Mouse (Mus musculus) heart, embryonic 13.5 days (tissue): ENCODE measurements around the gene Zfp292. TPM values are rescaled to one million over a fixed set of nuclear protein-coding genes. Genes with fewer than 3 reads are reported as not detected.

Experiments
- ATAC-seq: fragments of 200-750 bp; cut with Nextera tagmentation; 2 replicates; pipeline ENCODE4 v1.8.0; 2017; ENCODE audit warnings: moderate TSS enrichment; ENCODE audit not compliant: insufficient number of reproducible peaks, low FRiP score, low TSS enrichment; ENCODE audit errors: extremely low read depth
- H3K27ac ChIP-seq: fragments of 300-500 bp; sonication (generic); replicated peaks from 2 replicates; pipeline ENCODE4 v1.5.1; 2015; ENCODE audit warnings: moderate library complexity, mild to moderate bottlenecking, inconsistent platforms
- H3K27me3 ChIP-seq: fragments of 300-500 bp; sonication (generic); replicated peaks from 2 replicates; pipeline ENCODE4 v1.6.1; 2015; ENCODE audit warnings: mild to moderate bottlenecking, inconsistent platforms
- H3K36me3 ChIP-seq: fragments of 300-500 bp; sonication (generic); 2 replicates; pipeline ENCODE4 v1.6.1; 2015; ENCODE audit warnings: mild to moderate bottlenecking, inconsistent platforms
- H3K4me1 ChIP-seq: fragments of 300-500 bp; sonication (generic); 2 replicates; pipeline ENCODE4 v1.6.1; 2015; ENCODE audit warnings: inconsistent platforms
- H3K4me2 ChIP-seq: fragments of 300-500 bp; sonication (generic); 2 replicates; pipeline ENCODE4 v1.6.1; 2015; ENCODE audit warnings: inconsistent platforms, mild to moderate bottlenecking, moderate library complexity
- H3K4me3 ChIP-seq: fragments of 300-500 bp; sonication (generic); 2 replicates; pipeline ENCODE4 v1.5.1; 2015; ENCODE audit warnings: moderate library complexity, mild to moderate bottlenecking, inconsistent platforms
- H3K9ac ChIP-seq: fragments of 300-500 bp; sonication (generic); 2 replicates; pipeline ENCODE4 v1.6.1; 2015; ENCODE audit warnings: inconsistent platforms, mild to moderate bottlenecking, moderate library complexity
- H3K9me3 ChIP-seq: fragments of 300-500 bp; sonication (generic); 2 replicates; pipeline ENCODE4 v1.6.1; 2016; ENCODE audit warnings: inconsistent platforms
- WGBS: fragments of 180-500 bp; shearing (Covaris S2); methylation state at CpG from one replicate; pipeline ENCODE4 v1.1.7; 2015; ENCODE audit warnings: mixed read lengths; 5-methylcytosine and 5-hydroxymethylcytosine counted together
- polyA plus RNA-seq: library from polyadenylated mRNA; unstranded; fragments of >200 nt; fragmentation: Nextera tagmentation; extraction: Ambion mirVana; gene quantifications from 2 replicates; pipeline ENCODE4 v1.2.1, GENCODE M21; 2015

Zfp292 gene
- polyA plus RNA-seq, 1 experiment from 2014 or later = 11.3 TPM

DNA sequence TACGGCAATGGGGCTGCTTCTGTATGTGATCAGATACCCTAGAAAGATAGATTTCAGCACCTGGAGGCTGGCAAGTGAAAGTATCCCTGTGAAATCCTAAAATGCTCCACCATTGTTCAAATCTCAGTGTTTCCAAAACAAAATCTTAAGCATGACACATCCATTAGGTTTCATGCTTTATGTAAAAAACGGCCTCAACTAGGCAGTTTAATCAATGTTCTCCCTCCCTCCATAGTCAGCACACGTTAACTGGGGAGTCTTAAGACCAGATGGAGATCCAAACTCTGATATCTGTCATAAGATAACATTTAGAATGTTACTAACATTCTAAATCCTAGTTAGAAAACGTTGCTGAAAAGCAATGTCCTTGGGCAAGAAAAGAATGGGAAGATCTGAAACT, 909 bp downstream of the Zfp292 start:
- peak overlapping the region; percentile 98 for H3K4me3 ChIP-seq
- peak overlapping the region; percentile 99 for H3K9ac ChIP-seq
- 12% methylated on average over 4 of the region's 4 CpGs for WGBS
- H3K4me2 ChIP-seq = peak overlapping the region; percentile 88
- H3K36me3 ChIP-seq = peaks cover 22% of the 10 kb centered on the region
- no peaks in the 10 kb centered on the region for H3K9me3 ChIP-seq
- peaks cover 38% of the 10 kb centered on the region for H3K4me1 ChIP-seq
- peak overlapping the region; percentile 99 for H3K27ac ChIP-seq
- H3K27me3 ChIP-seq = no peaks in the 10 kb centered on the region
- ATAC-seq = no peak

DNA sequence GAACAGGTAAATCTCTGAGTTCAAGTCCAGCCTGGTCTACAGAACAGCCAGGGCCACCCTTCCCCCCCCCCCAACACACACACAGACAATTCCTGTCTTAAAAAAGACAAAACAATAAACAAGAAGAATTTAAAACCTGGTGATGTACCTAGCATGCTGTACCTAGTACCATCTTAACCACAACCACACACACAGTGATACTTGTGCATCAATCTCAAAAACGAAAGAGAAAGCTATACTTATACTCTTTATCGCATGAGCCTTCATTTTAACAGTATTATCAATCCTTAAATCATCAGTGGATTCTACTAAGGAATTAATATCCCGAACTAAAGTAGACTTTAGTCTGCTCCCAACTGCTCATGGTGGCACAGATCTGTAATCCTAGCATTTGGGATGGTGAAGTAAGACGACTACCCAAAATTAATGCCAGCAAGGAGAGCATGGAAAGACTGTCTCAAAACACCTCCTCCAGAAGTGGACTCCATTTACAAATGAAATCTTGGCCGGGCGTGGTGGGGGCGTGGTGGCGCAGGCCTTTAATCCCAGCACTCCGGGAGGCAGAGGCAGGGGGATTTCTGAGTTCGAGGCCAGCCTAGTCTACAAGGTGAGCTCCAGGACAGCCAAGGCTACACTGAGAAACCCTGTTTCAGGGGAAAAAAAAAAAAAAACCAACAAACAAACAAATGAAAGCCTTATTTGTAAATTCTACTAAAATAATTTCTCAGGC, 1.7 kb downstream of the Zfp292 start:
- WGBS = 85% methylated on average over 10 of the region's 10 CpGs
- Histone ChIP-seq H3K9ac (peak overlapping the region; percentile 99), H3K9me3 (no peaks in the 10 kb centered on the region), H3K36me3 (peaks cover 28% of the 10 kb centered on the region), H3K27ac (no peak overlapping the region; the same call in 1 of the 2 replicates), H3K4me1 (peaks cover 34% of the 10 kb centered on the region), H3K4me2 (peak overlapping the region; percentile 88), H3K27me3 (no peaks in the 10 kb centered on the region), H3K4me3 (peak overlapping the region; percentile 98)
- no peak for ATAC-seq

DNA sequence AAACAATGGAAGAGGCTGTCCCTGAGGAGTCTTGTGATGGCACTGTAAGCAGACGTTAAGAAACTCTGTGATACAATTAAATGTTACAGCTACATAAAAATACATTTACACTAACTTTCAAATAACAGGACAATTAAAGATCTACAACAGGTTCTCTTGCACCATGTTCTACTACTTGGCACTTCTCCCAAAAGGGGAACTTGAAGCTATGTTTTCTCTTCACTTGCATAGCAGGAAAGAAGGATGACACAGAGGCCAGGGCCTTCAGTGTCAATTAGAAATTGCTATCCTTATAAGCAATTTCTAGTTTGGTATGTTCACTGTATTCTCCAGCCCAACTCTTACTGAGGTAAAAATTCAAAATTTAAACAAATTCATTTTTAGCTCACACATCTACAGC, 8.5 kb downstream of the Zfp292 start:
- Histone ChIP-seq H3K4me2 (no peak overlapping the region), H3K9me3 (no peaks in the 10 kb centered on the region), H3K36me3 (peaks cover 23% of the 10 kb centered on the region), H3K9ac (no peak overlapping the region), H3K27me3 (no peaks in the 10 kb centered on the region), H3K4me1 (peaks cover 27% of the 10 kb centered on the region), H3K27ac (no peak overlapping the region), H3K4me3 (no peak overlapping the region)
- WGBS = 79% methylated on average over 1 of the region's 1 CpGs
- ATAC-seq = no peak

DNA sequence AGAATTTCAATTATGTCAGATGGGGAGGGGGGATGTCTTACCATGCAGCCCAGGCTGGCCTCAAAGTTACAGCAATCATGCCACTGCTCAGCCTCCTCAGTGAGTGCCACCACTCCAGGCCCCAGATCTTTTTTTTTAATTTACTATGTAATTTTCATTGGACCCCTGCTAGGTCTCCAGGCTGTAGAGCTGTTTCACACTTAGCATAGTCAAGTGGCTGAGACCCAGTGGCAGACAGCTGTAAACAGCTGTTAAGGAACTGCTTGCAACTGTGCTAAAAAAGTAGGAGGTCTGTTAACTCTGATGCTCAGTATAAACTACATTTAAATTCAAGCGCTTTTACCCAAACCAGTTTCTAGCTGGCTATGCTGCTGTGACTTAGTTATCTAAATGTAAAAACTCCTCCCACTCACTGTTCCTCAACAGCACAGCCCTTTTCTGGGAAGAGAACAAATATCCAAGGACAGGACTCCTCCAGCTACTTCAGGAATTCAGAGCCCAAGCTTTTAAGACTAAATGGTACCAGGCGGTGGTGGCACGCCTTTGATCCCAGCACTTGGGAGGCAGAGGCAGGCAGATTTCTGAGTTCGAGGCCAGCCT, 9.8 kb downstream of the Zfp292 start:
- no peaks in the 10 kb centered on the region for H3K9me3 ChIP-seq
- no peak overlapping the region for H3K4me2 ChIP-seq
- H3K27ac ChIP-seq = no peak overlapping the region
- WGBS = 81% methylated on average over 4 of the region's 4 CpGs
- H3K4me3 ChIP-seq = no peak overlapping the region
- no peaks in the 10 kb centered on the region for H3K27me3 ChIP-seq
- H3K9ac ChIP-seq = no peak overlapping the region
- peaks cover 37% of the 10 kb centered on the region for H3K4me1 ChIP-seq
- ATAC-seq = no peak
- peaks cover 14% of the 10 kb centered on the region for H3K36me3 ChIP-seq

DNA sequence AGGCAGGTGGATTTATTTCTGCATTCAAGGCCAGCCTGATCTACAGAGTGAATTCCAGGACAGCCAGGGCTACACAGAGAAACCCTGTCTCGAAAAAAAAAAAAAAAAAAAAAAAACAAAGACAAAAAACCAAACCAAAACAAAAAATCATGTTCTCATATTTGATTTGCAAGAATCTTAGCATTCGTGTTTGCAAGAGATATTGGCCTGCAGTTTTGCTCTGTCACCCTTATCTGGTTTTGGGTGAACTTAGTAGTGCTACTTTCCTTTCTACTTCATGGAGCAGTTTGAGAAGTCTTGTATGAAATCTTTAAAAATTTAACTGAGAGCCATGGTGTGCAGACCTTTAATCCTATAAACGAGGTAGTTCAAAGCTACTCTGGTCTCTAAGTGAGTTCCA, 12.9 kb downstream of the Zfp292 start:
- Histone ChIP-seq H3K27me3 (no peaks in the 10 kb centered on the region), H3K4me2 (no peak overlapping the region), H3K36me3 (no peaks in the 10 kb centered on the region), H3K9ac (no peak overlapping the region), H3K9me3 (no peaks in the 10 kb centered on the region), H3K4me1 (peaks cover 37% of the 10 kb centered on the region), H3K4me3 (no peak overlapping the region), H3K27ac (no peak overlapping the region)
- WGBS = 85% methylated on average over 3 of the region's 3 CpGs
- ATAC-seq = no peak

DNA sequence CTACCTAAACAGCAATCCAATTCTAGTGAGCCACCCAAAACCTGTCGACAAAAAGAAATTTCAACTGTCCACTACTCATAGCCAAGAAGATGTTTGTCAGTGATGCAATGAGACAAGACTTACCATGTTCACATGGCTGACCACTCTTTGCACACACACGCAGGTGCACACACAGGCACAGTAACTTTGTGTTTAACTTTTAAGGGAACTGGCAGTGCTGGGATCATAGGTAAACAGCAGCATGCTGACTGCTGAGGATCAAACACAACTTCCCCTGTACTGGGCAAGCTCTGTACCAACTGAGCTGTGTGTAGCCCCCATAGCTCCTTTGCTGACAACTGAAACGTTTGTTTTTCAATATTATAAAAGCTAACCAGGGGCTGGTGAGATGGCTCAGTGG, 21.3 kb downstream of the Zfp292 start:
- no peak overlapping the region for H3K9ac ChIP-seq
- H3K4me3 ChIP-seq = no peak overlapping the region
- H3K9me3 ChIP-seq = no peaks in the 10 kb centered on the region
- H3K4me2 ChIP-seq = no peak overlapping the region
- no peaks in the 10 kb centered on the region for H3K27me3 ChIP-seq
- 84% methylated on average over 3 of the region's 3 CpGs for WGBS
- no peak; the same call in 1 of the 2 replicates for ATAC-seq
- H3K4me1 ChIP-seq = peaks cover 32% of the 10 kb centered on the region
- peaks cover 7% of the 10 kb centered on the region; the same call in 1 of the 2 replicates for H3K36me3 ChIP-seq
- no peak overlapping the region for H3K27ac ChIP-seq

DNA sequence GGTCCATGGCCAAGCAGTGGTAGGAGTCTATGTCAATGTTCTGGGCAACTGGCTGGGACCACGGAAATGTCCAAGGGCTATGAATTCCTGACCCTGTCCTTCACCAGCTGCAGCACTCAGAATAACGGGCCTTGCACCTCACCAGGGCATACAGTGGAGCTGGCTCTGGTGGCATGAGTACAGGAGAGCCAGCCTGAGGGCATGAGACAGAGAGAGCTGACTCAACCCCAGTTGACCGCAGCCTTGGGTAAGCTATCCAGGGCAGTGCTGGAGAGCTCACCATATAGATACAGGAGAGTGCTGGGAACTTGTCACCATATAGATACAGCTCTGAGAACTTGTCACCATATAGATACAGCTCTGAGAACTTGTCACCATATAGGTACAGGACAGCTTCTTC, 23.3 kb downstream of the Zfp292 start:
- peaks cover 11% of the 10 kb centered on the region for H3K36me3 ChIP-seq
- no peak overlapping the region for H3K9ac ChIP-seq
- no peaks in the 10 kb centered on the region for H3K27me3 ChIP-seq
- no peak overlapping the region for H3K4me2 ChIP-seq
- H3K4me3 ChIP-seq = no peak overlapping the region
- peaks cover 32% of the 10 kb centered on the region for H3K4me1 ChIP-seq
- H3K27ac ChIP-seq = no peak overlapping the region
- ATAC-seq = no peak
- H3K9me3 ChIP-seq = no peaks in the 10 kb centered on the region
- WGBS = 81% methylated on average over 3 of the region's 3 CpGs

DNA sequence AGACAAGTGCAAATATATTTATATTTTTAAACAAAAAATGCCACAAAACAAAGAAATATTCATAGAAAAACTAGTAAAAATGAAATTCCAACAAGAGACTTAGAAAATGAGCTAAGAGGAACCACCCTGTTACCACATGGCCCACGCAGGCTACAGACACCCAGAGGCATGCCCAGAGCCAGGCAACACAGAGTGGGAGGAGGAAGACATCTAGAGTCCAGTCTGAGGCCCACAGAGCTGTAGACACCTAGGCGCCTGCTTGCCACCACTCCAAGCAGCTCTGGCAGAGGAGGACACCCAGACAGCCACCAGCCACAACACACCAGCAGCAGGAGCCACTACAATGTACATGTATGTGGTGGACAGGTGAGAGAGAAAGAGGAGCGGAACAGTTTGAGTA, 23.9 kb downstream of the Zfp292 start:
- no peak for ATAC-seq
- Histone ChIP-seq H3K9me3 (no peaks in the 10 kb centered on the region), H3K4me2 (no peak overlapping the region), H3K4me3 (no peak overlapping the region), H3K36me3 (peaks cover 16% of the 10 kb centered on the region), H3K27ac (no peak overlapping the region), H3K27me3 (no peaks in the 10 kb centered on the region), H3K9ac (no peak overlapping the region), H3K4me1 (peaks cover 32% of the 10 kb centered on the region)
- WGBS = 90% methylated on average over 3 of the region's 3 CpGs

DNA sequence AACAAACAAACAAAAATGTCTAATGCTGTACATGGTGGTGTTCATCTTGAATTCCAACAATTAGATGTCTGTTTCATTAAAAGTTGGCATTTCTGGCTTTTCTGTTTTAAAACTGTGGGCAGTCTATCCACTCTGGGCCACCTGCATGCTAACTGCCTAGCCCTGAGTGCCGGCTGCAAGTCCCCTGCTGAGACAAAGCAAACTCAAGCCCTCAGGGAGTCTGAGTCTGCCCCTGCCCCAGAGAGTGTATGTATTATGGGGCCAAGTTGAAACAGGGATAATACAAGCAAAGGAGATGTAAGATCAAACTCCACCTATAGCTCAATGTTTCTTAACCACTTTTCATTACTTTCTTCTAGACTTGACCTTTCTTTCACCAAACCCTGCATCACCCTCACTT, 26.8 kb downstream of the Zfp292 start:
- 56% methylated on average over 1 of the region's 1 CpGs for WGBS
- Histone ChIP-seq H3K4me3 (no peak overlapping the region), H3K9ac (no peak overlapping the region), H3K4me1 (peaks cover 32% of the 10 kb centered on the region), H3K36me3 (peaks cover 34% of the 10 kb centered on the region), H3K27me3 (no peaks in the 10 kb centered on the region), H3K4me2 (no peak overlapping the region), H3K9me3 (no peaks in the 10 kb centered on the region), H3K27ac (no peak overlapping the region)
- no peak for ATAC-seq

DNA sequence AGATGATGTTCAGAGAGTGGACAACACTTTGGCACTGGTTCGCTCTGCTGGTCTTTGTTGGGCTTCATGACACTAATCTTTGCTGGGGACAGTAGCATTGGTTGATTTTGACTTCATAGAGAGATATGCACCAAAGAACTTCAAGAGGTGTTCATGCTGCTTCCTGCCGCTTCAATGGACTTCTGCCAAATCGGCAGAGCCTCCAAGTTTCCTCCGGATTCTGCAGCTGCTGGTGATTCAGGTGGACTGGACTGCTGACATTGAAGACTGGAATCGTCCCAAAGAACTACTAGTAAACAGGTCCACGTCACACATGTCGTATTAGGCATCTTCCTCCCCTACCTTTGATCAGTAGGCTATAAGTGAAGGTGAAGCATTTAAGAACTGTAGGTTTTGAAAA, 30.7 kb downstream of the Zfp292 start:
- no peaks in the 10 kb centered on the region for H3K9me3 ChIP-seq
- no peak overlapping the region for H3K27ac ChIP-seq
- no peak overlapping the region for H3K9ac ChIP-seq
- ATAC-seq = no peak
- no peak overlapping the region for H3K4me2 ChIP-seq
- H3K4me1 ChIP-seq = 0 out of 2 replicates have a peak, but pooled peaks cover 3% of the 10 kb centered on the region
- H3K36me3 ChIP-seq = peaks cover 36% of the 10 kb centered on the region
- 89% methylated on average over 7 of the region's 7 CpGs for WGBS
- no peaks in the 10 kb centered on the region for H3K27me3 ChIP-seq
- no peak overlapping the region for H3K4me3 ChIP-seq

DNA sequence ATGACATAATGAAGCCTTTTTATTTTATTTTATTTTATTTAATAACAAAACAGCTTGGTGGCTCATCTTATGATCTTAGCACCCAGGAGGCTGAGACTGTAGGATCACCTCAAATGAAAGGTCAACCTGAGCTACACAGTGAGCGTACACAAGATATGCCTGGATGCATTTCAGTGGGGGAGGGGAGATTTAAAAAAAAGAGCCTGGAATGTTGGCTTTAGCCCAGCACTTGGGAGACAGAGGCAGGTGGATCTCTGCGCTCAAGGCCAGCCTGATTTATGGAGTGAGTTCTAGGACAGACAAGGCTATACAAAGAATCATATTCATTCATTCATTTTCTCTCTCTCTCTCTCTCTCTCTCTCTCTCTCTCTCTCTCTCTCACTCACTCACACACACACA, 32.6 kb downstream of the Zfp292 start:
- H3K9ac ChIP-seq = no peak overlapping the region
- H3K4me3 ChIP-seq = no peak overlapping the region
- H3K27me3 ChIP-seq = no peaks in the 10 kb centered on the region
- H3K4me1 ChIP-seq = 0 out of 2 replicates have a peak, but pooled peaks cover 3% of the 10 kb centered on the region
- no peaks in the 10 kb centered on the region for H3K9me3 ChIP-seq
- H3K36me3 ChIP-seq = peaks cover 36% of the 10 kb centered on the region
- H3K4me2 ChIP-seq = no peak overlapping the region
- no peak for ATAC-seq
- WGBS = 88% methylated on average over 2 of the region's 2 CpGs
- H3K27ac ChIP-seq = no peak overlapping the region
